Mouse (Mus musculus) cortical plate, adult 2 months (tissue): ENCODE measurements at regions not wholly inside any gene's neighbourhood (a gene's known extent, or its start where the extent isn't known, plus 50 kb on each side); places are given as distances from the start of the nearest gene placed in this dataset.

ENCODE experiments used
- H3K27ac ChIP-seq: fragments of 200-500 bp; 2 replicates; pipeline ENCODE4 v1.5.1; 2012; ENCODE audit warnings: low read length, control low read depth, inconsistent platforms; ENCODE audit not compliant: insufficient read depth
- H3K4me1 ChIP-seq: fragments of 200-500 bp; 2 replicates; pipeline ENCODE4 v1.6.1; 2011; ENCODE audit warnings: low read length; ENCODE audit not compliant: control insufficient read depth, insufficient read depth
- H3K4me3 ChIP-seq: fragments of 200-500 bp; 2 replicates; pipeline ENCODE4 v1.5.1; 2011; ENCODE audit warnings: mild to moderate bottlenecking, low read length, control low read depth; ENCODE audit not compliant: insufficient read depth
- CTCF ChIP-seq: fragments of 200-500 bp; IDR thresholded peaks from 2 replicates; pipeline ENCODE4 v1.5.1; 2011; ENCODE audit warnings: mild to moderate bottlenecking, control low read depth, low read length; ENCODE audit not compliant: insufficient read depth; ENCODE audit errors: extremely low read depth
- POLR2A ChIP-seq: fragments of 200-500 bp; IDR thresholded peaks from 2 replicates; pipeline ENCODE4 v1.6.1; 2011; ENCODE audit warnings: mild to moderate bottlenecking, low read length, control low read depth; ENCODE audit not compliant: insufficient read depth; ENCODE audit errors: extremely low read depth

- H3K4me1 ChIP-seq = no peaks in the 10 kb centered on the region
- TF ChIP-seq CTCF (no peak), POLR2A (no peak)
- no peak overlapping the region for H3K27ac ChIP-seq
- H3K4me3 ChIP-seq = no peak overlapping the region
These were observed 74.3 kb upstream of the Supt20 start for GRCm38 (mm10) chr3:54618286-54618685.

GRCm38 (mm10) chr3:54630254-54630653, 62.4 kb upstream of the Supt20 start:
- no peak overlapping the region for H3K27ac ChIP-seq
- TF ChIP-seq CTCF (no peak), POLR2A (no peak)
- no peaks in the 10 kb centered on the region for H3K4me1 ChIP-seq
- no peak overlapping the region for H3K4me3 ChIP-seq

GRCm38 (mm10) chr3:54632731-54633130, 59.9 kb upstream of the Supt20 start:
- no peak overlapping the region for H3K4me3 ChIP-seq
- no peaks in the 10 kb centered on the region for H3K4me1 ChIP-seq
- H3K27ac ChIP-seq = no peak overlapping the region
- TF ChIP-seq CTCF (no peak), POLR2A (no peak)

- TF ChIP-seq POLR2A (no peak), CTCF (no peak)
- H3K27ac ChIP-seq = no peak overlapping the region
- no peaks in the 10 kb centered on the region for H3K4me1 ChIP-seq
- H3K4me3 ChIP-seq = no peak overlapping the region
These were observed 59.2 kb upstream of the Supt20 start for GRCm38 (mm10) chr3:54633446-54633845.

- H3K4me1 ChIP-seq = no peaks in the 10 kb centered on the region
- H3K4me3 ChIP-seq = no peak overlapping the region
- no peak for TF ChIP-seq POLR2A
- TF ChIP-seq CTCF = no peak
- no peak overlapping the region for H3K27ac ChIP-seq
These were observed 58.2 kb upstream of the Supt20 start for GRCm38 (mm10) chr3:54634456-54634855.
